Mouse (Mus musculus) intestine, embryonic 14.5 days (tissue): ENCODE measurements around the gene Gm5662. TPM values are rescaled to one million over a fixed set of nuclear protein-coding genes. Genes with fewer than 3 reads are reported as not detected.
"Not testable (repeated sequence)": the region's sequence is repeated elsewhere in the genome, so short reads cannot be mapped to it uniquely, and the experiment has no call there.

ENCODE experiments used
- ATAC-seq: fragments of 200-750 bp; cut with Nextera tagmentation; replicated peaks from 2 replicates; pipeline ENCODE4 v1.8.0; 2017; ENCODE audit warnings: low read depth, moderate number of reproducible peaks, moderate TSS enrichment, moderate library complexity; ENCODE audit not compliant: low FRiP score, low TSS enrichment
- DNase-seq: peaks from one replicate; pipeline ENCODE4 v3.0.0-alpha.2; 2018; ENCODE audit warnings: low spot score
- H3K27ac ChIP-seq: fragments of 300-500 bp; sonication (generic); 2 replicates; pipeline ENCODE4 v1.5.1; 2014; ENCODE audit warnings: low read depth, mild to moderate bottlenecking, control low read depth
- H3K27me3 ChIP-seq: fragments of 300-500 bp; sonication (generic); replicated peaks from 2 replicates; pipeline ENCODE4 v1.6.1; 2014; ENCODE audit warnings: low read length, control low read depth; ENCODE audit not compliant: control insufficient read depth, insufficient read depth
- H3K36me3 ChIP-seq: fragments of 300-500 bp; sonication (generic); 2 replicates; pipeline ENCODE4 v1.6.1; 2014; ENCODE audit warnings: low read length, control low read depth; ENCODE audit not compliant: control insufficient read depth, insufficient read depth
- H3K4me1 ChIP-seq: fragments of 300-500 bp; sonication (generic); replicated peaks from 2 replicates; pipeline ENCODE4 v1.6.1; 2014; ENCODE audit warnings: low read length, control low read depth, mixed read lengths; ENCODE audit not compliant: control insufficient read depth, insufficient read depth
- H3K4me2 ChIP-seq: fragments of 300-500 bp; sonication (generic); 2 replicates; pipeline ENCODE4 v1.6.1; 2014; ENCODE audit warnings: low read length
- H3K4me3 ChIP-seq: fragments of 300-500 bp; sonication (generic); 2 replicates; pipeline ENCODE4 v1.5.1; 2014; ENCODE audit warnings: low read depth, low read length, control low read depth, mixed read lengths
- H3K9ac ChIP-seq: fragments of 300-500 bp; sonication (generic); 2 replicates; pipeline ENCODE4 v1.6.1; 2014; ENCODE audit warnings: mild to moderate bottlenecking, low read length
- H3K9me3 ChIP-seq: fragments of 300-500 bp; sonication (generic); 2 replicates; pipeline ENCODE4 v1.6.1; 2016; ENCODE audit warnings: low read length, control low read depth; ENCODE audit not compliant: control insufficient read depth
- WGBS: fragments of 180-500 bp; shearing (Covaris S2); extraction: QIAGEN DNeasy Blood & Tissue Kit; methylation state at CpG from one replicate; pipeline ENCODE4 v1.1.7; 2014; 5-methylcytosine and 5-hydroxymethylcytosine counted together
- polyA plus RNA-seq: library from polyadenylated mRNA; unstranded; fragments of >200 nt; fragmentation: Nextera tagmentation; extraction: Ambion mirVana; gene quantifications from 2 replicates; pipeline ENCODE4 v1.2.1, GENCODE M21; 2014

Gene Gm5662
- polyA plus RNA-seq, 1 experiment from 2014 or later: not detected

GRCm38 (mm10) chr12:88245786-88246185 is 28.5 kb downstream of the Gm5662 start:
- H3K4me2 ChIP-seq, ATAC-seq: not testable (repeated sequence)

GRCm38 (mm10) chr12:88242940-88243339 is 31.4 kb downstream of the Gm5662 start:
- not testable (repeated sequence) for ATAC-seq, H3K4me2 ChIP-seq, DNase-seq, H3K27ac ChIP-seq, H3K36me3 ChIP-seq, H3K4me3 ChIP-seq, H3K4me1 ChIP-seq, H3K9me3 ChIP-seq, H3K27me3 ChIP-seq, H3K9ac ChIP-seq
- WGBS: 55% methylated on average over 1 of the region's 1 CpGs

More at GRCm38 (mm10) chr12:88245786-88246185, 28.5 kb downstream of the Gm5662 start:
- not testable (repeated sequence) for H3K36me3 ChIP-seq, H3K4me1 ChIP-seq, H3K9ac ChIP-seq, DNase-seq, H3K27ac ChIP-seq, H3K4me3 ChIP-seq, H3K27me3 ChIP-seq, H3K9me3 ChIP-seq

Other genes with a start within 250 kb of the Gm5662 start
- gene Gm2056, start 247.5 kb downstream of the Gm5662 start, polyA plus RNA-seq: not detected in 2 replicates
- gene Gm16368, start 190.8 kb downstream of the Gm5662 start, polyA plus RNA-seq: not detected in 2 replicates
- gene Gm10436, start 92.4 kb downstream of the Gm5662 start, polyA plus RNA-seq: not detected in 2 replicates
- not detected in 2 replicates for gene Gm8332, start 24.4 kb downstream of the Gm5662 start, polyA plus RNA-seq
- gene Gm5039, start 49.5 kb upstream of the Gm5662 start, polyA plus RNA-seq: not detected in 2 replicates
- gene Adck1, start 86.1 kb upstream of the Gm5662 start, polyA plus RNA-seq: 12.3 and 15.7 TPM in 2 replicates